Mouse (Mus musculus) MEL (cell line): ENCODE data around the gene Abcb6. TPM values are rescaled to one million over a fixed set of nuclear protein-coding genes. Genes with fewer than 3 reads are reported as not detected.

Experiments
- DNase-seq: peaks from one replicate; pipeline ENCODE4 v3.0.0; 2011; ENCODE audit warnings: low read depth, low spot score
- H3K27ac ChIP-seq: 2 replicates; pipeline ENCODE4 v1.5.1; 2012; ENCODE audit warnings: low read depth, mild to moderate bottlenecking, control low read depth, low read length, moderate library complexity; ENCODE audit not compliant: control insufficient read depth
- H3K27me3 ChIP-seq, 2 experiments: fragments of 150-350 bp in 1 of 2; sonication (generic) in 1 of 2; 2 replicates each; pipeline ENCODE4 v1.6.1; 2012; ENCODE audit warnings: low read length in 2 of 2, mild to moderate bottlenecking in 2 of 2, improper control_type of control experiment in 1 of 2, moderate library complexity in 1 of 2; ENCODE audit not compliant: insufficient read depth in 2 of 2, control insufficient read depth in 1 of 2
- H3K36me3 ChIP-seq, 2 experiments: 2 replicates each; pipeline ENCODE4 v1.6.1; 2012 to 2014; ENCODE audit warnings: low read length in 2 of 2, improper control_type of control experiment in 1 of 2, inconsistent platforms in 1 of 2, mild to moderate bottlenecking in 1 of 2; ENCODE audit not compliant: insufficient read depth in 2 of 2, control insufficient read depth in 1 of 2
- H3K4me1 ChIP-seq, 2 experiments: fragments of 150-350 bp in 1 of 2; sonication (generic) in 1 of 2; 2 replicates each; pipeline ENCODE4 v1.6.1; 2012; ENCODE audit warnings: low read length in 2 of 2, improper control_type of control experiment in 1 of 2, mild to moderate bottlenecking in 1 of 2; ENCODE audit not compliant: insufficient read depth in 2 of 2, control insufficient read depth in 1 of 2
- H3K4me3 ChIP-seq, 2 experiments: fragments of 150-350 bp in 1 of 2; sonication (generic) in 1 of 2; 2 replicates each; pipeline ENCODE4 v1.5.1; 2012; ENCODE audit warnings: low read depth in 2 of 2, low read length in 2 of 2, mild to moderate bottlenecking in 2 of 2, moderate library complexity in 2 of 2, control low read depth in 1 of 2, improper control_type of control experiment in 1 of 2; ENCODE audit not compliant: control insufficient read depth in 1 of 2, insufficient read depth in 1 of 2
- H3K79me2 ChIP-seq: 2 replicates; pipeline ENCODE4 v1.6.1; 2012; ENCODE audit warnings: mild to moderate bottlenecking, low read length, moderate library complexity; ENCODE audit not compliant: control insufficient read depth, poor library complexity, insufficient read depth
- H3K9ac ChIP-seq: 2 replicates; pipeline ENCODE4 v1.6.1; 2012; ENCODE audit warnings: low read depth, mild to moderate bottlenecking, control low read depth, low read length, moderate library complexity; ENCODE audit not compliant: control insufficient read depth, poor library complexity, severe bottlenecking
- H3K9me3 ChIP-seq: fragments of 150-350 bp; sonication (generic); replicated peaks from 2 replicates; pipeline ENCODE4 v1.6.1; 2012; ENCODE audit warnings: mild to moderate bottlenecking, low read length, improper control_type of control experiment, moderate library complexity; ENCODE audit not compliant: insufficient read depth
- BHLHE40 ChIP-seq: IDR thresholded peaks from 2 replicates; pipeline ENCODE4 v1.6.1; 2012; ENCODE audit warnings: low read depth, mild to moderate bottlenecking, inconsistent platforms, low read length, improper control_type of control experiment, borderline replicate concordance
- E2F4 ChIP-seq: IDR thresholded peaks from 2 replicates; pipeline ENCODE4 v1.6.1; 2011; ENCODE audit warnings: low read depth, low read length, improper control_type of control experiment, borderline replicate concordance
- ELF1 ChIP-seq: IDR thresholded peaks from 2 replicates; pipeline ENCODE4 v1.6.1; 2014; ENCODE audit warnings: low read depth, mild to moderate bottlenecking, inconsistent platforms, low read length, improper control_type of control experiment, moderate library complexity
- EP300 ChIP-seq, 2 experiments: IDR thresholded peaks; 2 replicates each; pipeline ENCODE4 v1.6.1; 2011; ENCODE audit warnings: improper control_type of control experiment in 2 of 2, low read length in 2 of 2, low read depth in 1 of 2, mild to moderate bottlenecking in 1 of 2
- ETS1 ChIP-seq: IDR thresholded peaks from 2 replicates; pipeline ENCODE4 v1.6.1; 2012; ENCODE audit warnings: low read depth, mild to moderate bottlenecking, inconsistent platforms, low read length, improper control_type of control experiment, moderate library complexity
- GABPA ChIP-seq: IDR thresholded peaks from 2 replicates; pipeline ENCODE4 v1.6.1; 2012; ENCODE audit warnings: low read depth, mild to moderate bottlenecking, inconsistent platforms, low read length, improper control_type of control experiment, moderate library complexity
- GATA1 ChIP-seq: IDR thresholded peaks from 2 replicates; pipeline ENCODE4 v1.6.1; 2011; ENCODE audit warnings: low read depth, low read length, improper control_type of control experiment
- HCFC1 ChIP-seq: IDR thresholded peaks from 2 replicates; pipeline ENCODE4 v1.6.1; 2012; ENCODE audit warnings: low read depth, mild to moderate bottlenecking, inconsistent platforms, low read length, improper control_type of control experiment, moderate library complexity
- JUND ChIP-seq: IDR thresholded peaks from 2 replicates; pipeline ENCODE4 v1.6.1; 2011; ENCODE audit warnings: low read depth, mild to moderate bottlenecking, improper control_type of control experiment, low read length
- MAX ChIP-seq: IDR thresholded peaks from 2 replicates; pipeline ENCODE4 v1.6.1; 2011; ENCODE audit warnings: low read length, improper control_type of control experiment
- MAZ ChIP-seq: IDR thresholded peaks from 2 replicates; pipeline ENCODE4 v1.6.1; 2012; ENCODE audit warnings: low read depth, mild to moderate bottlenecking, inconsistent platforms, low read length, improper control_type of control experiment
- MYB ChIP-seq: IDR thresholded peaks from 2 replicates; pipeline ENCODE4 v1.6.1; 2011; ENCODE audit warnings: mild to moderate bottlenecking, low read depth, low read length, improper control_type of control experiment
- MYC ChIP-seq: IDR thresholded peaks from 2 replicates; pipeline ENCODE4 v1.6.1; 2011; ENCODE audit warnings: low read depth, mild to moderate bottlenecking, low read length, improper control_type of control experiment, moderate library complexity
- NELFE ChIP-seq: IDR thresholded peaks from 2 replicates; pipeline ENCODE4 v1.6.1; 2011; ENCODE audit warnings: low read depth, low read length, improper control_type of control experiment
- POLR2AphosphoS2 ChIP-seq: IDR thresholded peaks from 2 replicates; pipeline ENCODE4 v1.6.1; 2011; ENCODE audit warnings: low read length, improper control_type of control experiment
- RCOR1 ChIP-seq: IDR thresholded peaks from 2 replicates; pipeline ENCODE4 v1.6.1; 2012; ENCODE audit warnings: low read depth, mild to moderate bottlenecking, inconsistent platforms, low read length, improper control_type of control experiment
- SIN3A ChIP-seq: IDR thresholded peaks from 2 replicates; pipeline ENCODE4 v1.6.1; 2012; ENCODE audit warnings: low read length, improper control_type of control experiment, inconsistent platforms
- SMC3 ChIP-seq: IDR thresholded peaks from 2 replicates; pipeline ENCODE4 v1.6.1; 2011; ENCODE audit warnings: low read depth, low read length, improper control_type of control experiment
- TBP ChIP-seq: IDR thresholded peaks from 2 replicates; pipeline ENCODE4 v1.8.0; 2011; ENCODE audit warnings: low read depth, low read length, improper control_type of control experiment
- TCF12 ChIP-seq: IDR thresholded peaks from 2 replicates; pipeline ENCODE4 v1.6.1; 2014; ENCODE audit warnings: low read depth, mild to moderate bottlenecking, inconsistent platforms, low read length, improper control_type of control experiment, moderate library complexity
- USF1 ChIP-seq: IDR thresholded peaks from 2 replicates; pipeline ENCODE4 v1.6.1; 2014; ENCODE audit warnings: low read depth, mild to moderate bottlenecking, inconsistent platforms, low read length, improper control_type of control experiment, moderate library complexity
- ZMIZ1 ChIP-seq: IDR thresholded peaks from 2 replicates; pipeline ENCODE4 v1.6.1; 2012; ENCODE audit warnings: low read depth, mild to moderate bottlenecking, inconsistent platforms, low read length, improper control_type of control experiment, moderate library complexity
- polyA plus RNA-seq, 2 experiments: library from polyadenylated mRNA; stranded (reverse) in 1 of 2; unstranded in 1 of 2; fragments of >175 nt in 1 of 2; fragments of >200 nt in 1 of 2; gene quantifications; 2 replicates each; pipeline versions ENCODE4 v1.2.1 to v1.2.4; 2012; ENCODE audit warnings: low replicate concordance in 2 of 2, low read depth in 1 of 2; ENCODE audit not compliant: insufficient read length in 2 of 2, insufficient read depth in 1 of 2, missing spikeins in 1 of 2
- total RNA-seq: library from RNA; depleted of rRNA; stranded (reverse); fragments of 300-350 nt; gene quantifications from 2 replicates; pipeline ENCODE4 v1.2.3, GENCODE M21; 2012

Gene Abcb6
- total and polyA plus RNA-seq, 3 experiments = 73.5 to 84.4 TPM; not detected in 1

DNA sequence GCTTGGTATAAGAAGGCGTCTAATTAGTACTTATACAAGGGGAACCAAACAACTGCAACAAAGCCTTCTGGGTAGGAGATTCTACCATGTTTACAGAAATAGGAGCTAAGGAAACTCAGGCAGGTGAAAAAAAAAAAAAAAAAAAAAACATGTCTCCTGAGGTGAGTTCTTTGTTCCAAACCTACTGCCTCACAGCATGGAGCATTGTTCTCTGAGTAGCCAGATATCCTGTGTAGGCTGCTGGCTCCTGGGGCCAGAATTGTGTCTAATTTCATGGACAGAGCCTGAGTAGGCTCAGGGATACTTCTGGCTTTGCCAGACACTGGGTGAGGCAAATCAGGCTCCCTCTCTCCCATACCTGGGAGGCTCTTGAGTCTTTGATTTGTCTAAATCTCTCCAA lies 47.5 kb upstream of the Abcb6 start:
- no peak for TF ChIP-seq MAX
- no peak for TF ChIP-seq JUND
- no peak for TF ChIP-seq NELFE
- TF ChIP-seq TCF12 = no peak
- TF ChIP-seq SIN3A = no peak
- no peak for TF ChIP-seq POLR2AphosphoS2
- no peak for TF ChIP-seq SMC3
- TF ChIP-seq ZMIZ1 = no peak
- TF ChIP-seq RCOR1 = no peak
- TF ChIP-seq E2F4 = no peak
- TF ChIP-seq GABPA = no peak
- Histone ChIP-seq H3K9ac (peak overlapping the region; percentile 37), H3K4me3 (no peak overlapping the region), H3K9me3 (no peaks in the 10 kb centered on the region), H3K27me3 (no peaks in the 10 kb centered on the region), H3K4me1 (peaks cover 38 to 74% of the 10 kb centered on the region in 2 experiments), H3K36me3 (peaks cover 0 to 61% of the 10 kb centered on the region in 2 experiments; a peak in 2 of 4 replicates), H3K79me2 (no peaks in the 10 kb centered on the region; the same call in 1 of the 2 replicates), H3K27ac (peak overlapping the region; percentile 53)
- DNase-seq = no peak

GRCm38 (mm10) chr1:75226138-75226537 lies 45.9 kb upstream of the Abcb6 start:
- peak; percentile 75 for DNase-seq
- Histone ChIP-seq H3K4me3 (peak overlapping the region; percentile 31 to 49; a peak in 3 of 4 replicates), H3K4me1 (peaks cover 38 to 69% of the 10 kb centered on the region in 2 experiments), H3K9ac (peak overlapping the region; percentile 52), H3K36me3 (peaks cover 0 to 62% of the 10 kb centered on the region in 2 experiments; a peak in 2 of 4 replicates), H3K27me3 (no peaks in the 10 kb centered on the region), H3K79me2 (no peaks in the 10 kb centered on the region; the same call in 1 of the 2 replicates), H3K9me3 (no peaks in the 10 kb centered on the region), H3K27ac (peak overlapping the region; percentile 91)
- TF ChIP-seq MYB (peak; percentile 27; the same call in 1 of the 2 replicates), MAX (peak; percentile 53), GATA1 (peak; percentile 56; the same call in 1 of the 2 replicates), USF1 (no peak), MAZ (peak; percentile 38; the same call in 1 of the 2 replicates), TCF12 (no peak), RCOR1 (peak; percentile 34), HCFC1 (peak; percentile 60; the same call in 1 of the 2 replicates), MYC (no peak), POLR2AphosphoS2 (0 out of 2 replicates have a peak, but pooled peaks have one; percentile 22), ELF1 (0 out of 2 replicates have a peak, but pooled peaks have one; percentile 8), ETS1 (peak; percentile 61), EP300 (IDR thresholded peaks at IDR 0.05; ENCODE audit: low read depth in 1 of 2, low read length in 2 of 2) (peak in 1 of 2 experiments; percentile 36; a peak in 1 of 4 replicates), TBP (peak; percentile 49; the same call in 1 of the 2 replicates), BHLHE40 (no peak), E2F4 (0 out of 2 replicates have a peak, but pooled peaks have one; percentile 47)
